Mouse (Mus musculus): ENCODE measurements around the gene Xrcc6. TPM values are rescaled to one million over a fixed set of nuclear protein-coding genes. Genes with fewer than 3 reads are reported as not detected.
A peak's percentile ranks its signal among the peaks of the same experiment; 100 is the strongest.
"Not testable (repeated sequence)": the region's sequence is repeated elsewhere in the genome, so short reads cannot be mapped to it uniquely, and the experiment has no call there.

Xrcc6 gene
- polyA plus RNA-seq, 1 experiment from 2014 or later, result 71.3 TPM

DNA sequence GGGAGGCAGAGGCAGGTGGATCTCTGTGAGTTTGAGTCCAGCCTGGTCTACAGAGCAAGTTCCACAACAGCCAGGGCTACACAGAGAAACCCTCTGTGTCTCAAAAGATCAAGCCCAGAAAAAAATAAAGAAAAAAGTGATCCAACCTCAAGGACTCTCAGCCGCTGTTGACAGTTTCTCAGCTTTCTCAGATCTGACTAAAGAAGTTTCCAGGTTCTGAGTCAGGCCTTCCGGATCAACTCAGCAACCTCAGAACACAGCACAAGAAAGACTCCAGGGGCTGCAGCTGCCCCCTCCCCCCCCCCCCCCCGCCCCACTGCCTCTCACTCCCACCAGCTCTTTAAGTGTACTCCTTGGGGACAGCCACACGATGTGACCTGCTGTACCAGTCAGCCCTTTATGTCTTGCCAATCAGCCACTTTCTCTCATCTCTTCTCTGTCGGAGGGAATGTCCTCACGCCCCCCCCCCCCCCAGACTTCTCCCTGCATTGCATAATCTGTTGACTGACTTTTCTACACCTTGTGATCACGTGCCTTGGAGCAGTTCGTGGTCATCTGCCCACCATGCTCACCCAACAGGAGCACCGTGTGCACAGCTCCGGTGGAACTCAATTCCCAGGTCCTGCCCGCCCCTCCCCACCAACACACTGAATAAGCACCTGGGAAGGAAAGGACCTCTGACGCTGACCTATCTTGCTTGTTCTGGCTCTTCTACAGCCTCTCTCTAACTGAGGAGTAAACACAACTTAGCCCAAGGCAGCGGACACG is 21.4 kb upstream of the Xrcc6 start:
- 74% methylated on average over 13 of the region's 14 CpGs for WGBS
- Histone ChIP-seq H3K4me1 (0 out of 2 replicates have a peak, but pooled peaks cover 8% of the 10 kb centered on the region), H3K9me3 (no peaks in the 10 kb centered on the region), H3K9ac (no peak overlapping the region), H3K27me3 (replicated peaks) (no peaks in the 10 kb centered on the region), H3K4me3 (no peak overlapping the region), H3K27ac (replicated peaks) (no peak overlapping the region), H3K4me2 (no peak overlapping the region), H3K36me3 (no peaks in the 10 kb centered on the region)
- no peak for ATAC-seq (ENCODE audit: extremely low read depth, insufficient number of reproducible peaks, low FRiP score, low TSS enrichment)

DNA sequence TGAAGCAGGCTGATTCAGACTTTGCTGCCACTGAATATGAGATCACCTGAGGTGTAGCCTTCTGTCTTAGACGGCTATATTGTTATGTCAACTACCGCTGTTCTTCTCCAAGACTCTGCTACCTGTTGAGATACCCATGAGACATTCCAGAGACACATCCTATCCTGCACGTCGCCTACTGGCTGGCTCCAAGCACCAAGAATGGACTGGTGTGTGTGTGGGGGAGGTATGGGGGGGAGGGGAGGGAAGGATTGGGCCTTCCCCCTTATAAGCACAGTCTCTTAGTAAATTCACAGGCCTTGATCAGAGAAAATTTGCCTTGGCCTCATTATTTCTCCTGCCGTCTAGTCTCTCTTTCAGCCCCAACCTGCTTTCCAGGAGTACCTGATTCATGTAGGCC is 19.8 kb upstream of the Xrcc6 start:
- no peaks in the 10 kb centered on the region for H3K36me3 ChIP-seq
- H3K4me1 ChIP-seq, result 0 out of 2 replicates have a peak, but pooled peaks cover 8% of the 10 kb centered on the region
- no peak overlapping the region for H3K4me2 ChIP-seq
- H3K4me3 ChIP-seq, result no peak overlapping the region
- no peaks in the 10 kb centered on the region for H3K27me3 ChIP-seq (replicated peaks)
- H3K27ac ChIP-seq (replicated peaks), result no peak overlapping the region
- no peak for ATAC-seq (ENCODE audit: extremely low read depth, insufficient number of reproducible peaks, low FRiP score, low TSS enrichment)
- 83% methylated on average over 5 of the region's 5 CpGs for WGBS
- no peak overlapping the region for H3K9ac ChIP-seq
- H3K9me3 ChIP-seq, result peaks cover 5% of the 10 kb centered on the region; the same call in 1 of the 2 replicates

DNA sequence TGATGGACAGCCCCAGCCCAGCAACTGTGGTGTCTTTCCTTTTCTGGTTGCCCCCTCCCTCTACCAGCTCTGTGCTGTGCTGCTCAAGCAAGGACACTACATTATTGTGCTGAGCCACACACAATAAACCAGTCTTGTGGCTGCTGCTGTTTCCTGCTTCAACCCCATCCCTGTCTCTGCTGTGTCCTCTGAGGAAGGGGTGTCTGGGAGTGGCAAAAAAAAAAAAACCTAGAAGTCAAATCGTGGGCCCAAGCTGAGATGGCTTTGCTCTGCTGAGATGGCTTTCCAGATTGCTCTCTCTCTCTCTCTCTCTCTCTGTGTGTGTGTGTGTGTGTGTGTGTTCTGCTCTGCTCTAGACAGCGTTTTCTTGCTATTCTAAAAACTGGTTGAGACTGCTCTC is 19.2 kb upstream of the Xrcc6 start:
- H3K9me3 ChIP-seq, result peaks cover 5% of the 10 kb centered on the region; the same call in 1 of the 2 replicates
- no peak overlapping the region for H3K4me2 ChIP-seq
- H3K27me3 ChIP-seq (replicated peaks), result no peaks in the 10 kb centered on the region
- no peak overlapping the region; the same call in 1 of the 2 replicates for H3K9ac ChIP-seq
- no peak overlapping the region for H3K27ac ChIP-seq (replicated peaks)
- no peaks in the 10 kb centered on the region for H3K36me3 ChIP-seq
- WGBS, result 43% methylated on average over 2 of the region's 2 CpGs
- H3K4me3 ChIP-seq, result no peak overlapping the region
- H3K4me1 ChIP-seq, result 0 out of 2 replicates have a peak, but pooled peaks cover 8% of the 10 kb centered on the region
- ATAC-seq (ENCODE audit: extremely low read depth, insufficient number of reproducible peaks, low FRiP score, low TSS enrichment), result no peak

DNA sequence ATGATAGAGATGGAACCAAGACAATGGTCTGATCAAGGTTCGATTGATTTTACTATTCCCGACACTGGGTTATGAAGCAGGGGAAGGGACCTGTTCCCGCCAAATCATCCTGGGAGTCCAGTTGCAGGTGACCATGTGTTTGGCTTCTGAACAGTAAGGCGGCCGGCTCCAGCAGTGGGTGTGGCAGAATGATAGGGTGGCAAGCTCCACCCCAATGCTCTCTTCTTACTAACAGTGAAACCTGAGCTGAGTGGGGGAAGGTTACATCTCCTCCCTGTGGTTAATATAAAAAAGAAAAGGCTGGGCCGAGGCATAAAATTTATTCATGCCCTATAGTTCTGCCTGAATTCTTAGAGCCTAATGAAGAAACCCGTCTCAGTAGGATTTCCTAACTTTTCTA is 18.5 kb upstream of the Xrcc6 start:
- WGBS, result 58% methylated on average over 7 of the region's 7 CpGs
- 0 out of 2 replicates have a peak, but pooled peaks cover 8% of the 10 kb centered on the region for H3K4me1 ChIP-seq
- no peak overlapping the region for H3K4me3 ChIP-seq
- H3K9ac ChIP-seq, result no peak overlapping the region
- ATAC-seq (ENCODE audit: extremely low read depth, insufficient number of reproducible peaks, low FRiP score, low TSS enrichment), result no peak
- no peak overlapping the region for H3K27ac ChIP-seq (replicated peaks)
- no peaks in the 10 kb centered on the region for H3K36me3 ChIP-seq
- no peaks in the 10 kb centered on the region for H3K27me3 ChIP-seq (replicated peaks)
- H3K9me3 ChIP-seq, result peaks cover 5% of the 10 kb centered on the region; the same call in 1 of the 2 replicates
- H3K4me2 ChIP-seq, result no peak overlapping the region

DNA sequence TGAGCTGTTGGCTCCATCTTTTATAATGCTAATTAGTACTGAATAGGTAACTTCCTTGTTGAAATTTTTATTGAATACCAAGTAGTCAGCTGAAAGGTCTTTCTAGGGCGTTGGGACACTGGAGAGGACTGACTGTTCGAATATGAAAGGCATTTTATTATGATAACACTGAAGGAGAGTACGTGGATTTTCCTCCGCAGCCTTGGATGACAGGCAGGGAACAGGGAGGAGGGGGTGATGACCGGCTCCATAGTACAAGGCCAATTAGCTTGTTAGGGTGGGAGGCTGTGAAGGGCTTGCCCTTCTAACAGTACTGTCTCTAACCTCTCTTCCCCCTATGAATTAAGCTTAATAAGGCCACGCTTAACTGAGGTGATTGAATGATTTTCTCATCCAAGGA is 18.0 kb upstream of the Xrcc6 start:
- not testable (repeated sequence) for H3K9ac ChIP-seq; H3K4me2 ChIP-seq; H3K4me3 ChIP-seq; H3K4me1 ChIP-seq; H3K27ac ChIP-seq (replicated peaks); H3K9me3 ChIP-seq; ATAC-seq (ENCODE audit: extremely low read depth, insufficient number of reproducible peaks, low FRiP score, low TSS enrichment); H3K36me3 ChIP-seq; H3K27me3 ChIP-seq (replicated peaks)
- WGBS, result 63% methylated on average over 6 of the region's 6 CpGs

DNA sequence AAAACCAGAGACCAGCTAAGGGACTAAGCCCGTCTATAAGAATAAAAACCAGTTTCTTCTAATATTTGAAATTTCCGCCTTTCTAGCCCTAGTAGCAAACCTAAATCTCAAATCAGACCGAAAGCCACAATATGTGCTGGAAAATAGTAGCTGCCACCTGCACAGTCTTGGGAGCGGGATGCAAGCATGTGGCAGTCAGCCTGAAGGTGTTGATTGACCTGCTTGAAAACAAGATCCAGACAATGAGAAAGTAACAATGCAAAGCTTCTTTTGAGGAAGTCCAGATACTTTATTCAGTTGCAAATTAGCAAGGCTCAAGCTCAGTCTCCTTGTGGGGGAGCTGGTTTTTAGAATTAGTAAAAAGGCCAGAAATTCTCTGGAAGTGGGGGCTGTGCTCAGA is 17.1 kb upstream of the Xrcc6 start:
- 84% methylated on average over 4 of the region's 4 CpGs for WGBS
- not testable (repeated sequence) for H3K27me3 ChIP-seq (replicated peaks); ATAC-seq (ENCODE audit: extremely low read depth, insufficient number of reproducible peaks, low FRiP score, low TSS enrichment)

DNA sequence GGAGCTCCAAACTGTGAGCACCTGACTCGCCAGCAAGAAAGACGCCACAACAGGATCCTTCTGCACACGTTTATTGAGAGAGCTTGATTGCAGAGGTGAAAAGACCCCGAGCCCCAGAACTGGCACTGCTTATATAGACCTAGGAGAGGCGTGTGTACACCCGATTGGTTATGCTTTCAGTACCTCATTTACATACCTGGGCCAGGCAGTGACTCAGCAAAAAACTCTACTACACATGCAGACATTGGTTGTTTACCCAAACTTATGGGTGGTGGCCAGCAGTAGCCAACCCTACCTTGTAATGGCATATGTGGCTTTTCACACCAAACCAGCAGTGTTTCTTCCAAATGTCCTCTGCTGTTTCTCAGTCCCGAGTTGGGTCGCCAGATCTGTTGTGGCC is 12.5 kb upstream of the Xrcc6 start:
- not testable (repeated sequence) for H3K4me2 ChIP-seq; H3K27ac ChIP-seq (replicated peaks); H3K4me3 ChIP-seq; H3K36me3 ChIP-seq; H3K9ac ChIP-seq; ATAC-seq (ENCODE audit: extremely low read depth, insufficient number of reproducible peaks, low FRiP score, low TSS enrichment); H3K27me3 ChIP-seq (replicated peaks); H3K4me1 ChIP-seq; H3K9me3 ChIP-seq
- 90% methylated on average over 8 of the region's 8 CpGs for WGBS

More for the DNA sequence above, 17.1 kb upstream of the Xrcc6 start:
- H3K9ac ChIP-seq; H3K9me3 ChIP-seq; H3K4me3 ChIP-seq; H3K4me2 ChIP-seq; H3K36me3 ChIP-seq; H3K27ac ChIP-seq (replicated peaks); H3K4me1 ChIP-seq: not testable (repeated sequence)

DNA sequence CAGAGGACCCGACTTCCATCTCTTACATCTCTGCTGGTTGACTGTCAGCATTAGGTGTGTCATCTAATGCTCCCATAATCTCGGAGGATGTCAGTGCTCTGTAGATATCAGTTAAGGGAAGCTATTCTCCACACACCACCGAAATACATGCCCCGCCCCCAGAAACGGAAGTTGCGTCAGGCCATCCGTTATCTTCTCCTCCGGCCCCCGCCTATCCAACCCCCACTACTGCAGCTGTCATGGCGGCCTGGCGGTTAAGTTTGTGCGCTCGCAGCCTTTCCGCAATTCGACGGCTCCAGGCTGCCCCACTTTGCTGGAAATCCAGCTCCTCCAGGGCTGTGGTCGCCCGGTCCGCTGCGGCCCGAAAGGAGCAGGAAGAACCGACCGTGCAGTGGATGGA is 7.3 kb upstream of the Xrcc6 start, which contains the start of gene 1700029P11Rik:
Gene 1700029P11Rik (plus strand): TSS at position 220 of the 400 bp plus-strand sequence.
- H3K4me3 ChIP-seq, result no peak within 1 kb of the TSS
- H3K27me3 ChIP-seq (replicated peaks), result no peaks in the 10 kb centered on the region
- H3K27ac ChIP-seq (replicated peaks), result no peak within 1 kb of the TSS
- H3K36me3 ChIP-seq, result no peaks in the 10 kb centered on the region
- H3K9me3 ChIP-seq, result no peaks in the 10 kb centered on the region
- H3K9ac ChIP-seq, result no peak within 1 kb of the TSS
- WGBS, result 90% methylated on average over 23 of the region's 23 CpGs
- ATAC-seq (ENCODE audit: extremely low read depth, insufficient number of reproducible peaks, low FRiP score, low TSS enrichment), result no peak
- H3K4me1 ChIP-seq, result no peaks in the 10 kb centered on the region
- H3K4me2 ChIP-seq, result no peak within 1 kb of the TSS

DNA sequence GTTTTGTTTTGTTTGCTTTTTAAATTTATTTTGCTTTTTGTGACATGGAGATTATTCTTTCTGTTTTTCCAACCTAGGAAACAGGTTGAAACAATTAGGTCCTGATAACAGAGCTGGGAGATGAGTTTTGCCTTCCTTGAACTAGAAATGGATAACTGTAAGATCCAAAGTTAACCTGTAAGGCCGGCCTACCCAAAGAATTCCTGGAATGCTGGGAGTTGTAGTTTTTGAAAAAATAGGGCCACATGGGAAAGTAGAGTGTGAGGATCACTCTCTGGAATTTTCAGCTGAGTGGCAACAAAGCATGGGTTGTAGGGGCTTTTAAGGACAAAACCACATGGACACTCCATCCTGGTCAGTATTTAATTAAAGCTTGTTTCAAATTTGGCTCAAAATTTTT is 5.5 kb upstream of the Xrcc6 start:
- H3K4me2 ChIP-seq, result no peak overlapping the region
- H3K4me3 ChIP-seq, result no peak overlapping the region
- H3K9ac ChIP-seq, result no peak overlapping the region
- ATAC-seq (ENCODE audit: extremely low read depth, insufficient number of reproducible peaks, low FRiP score, low TSS enrichment), result no peak
- H3K27me3 ChIP-seq (replicated peaks), result no peaks in the 10 kb centered on the region
- no peaks in the 10 kb centered on the region for H3K36me3 ChIP-seq
- no peaks in the 10 kb centered on the region for H3K9me3 ChIP-seq
- 40% methylated on average over 1 of the region's 1 CpGs for WGBS
- H3K4me1 ChIP-seq, result no peaks in the 10 kb centered on the region
- no peak overlapping the region for H3K27ac ChIP-seq (replicated peaks)

DNA sequence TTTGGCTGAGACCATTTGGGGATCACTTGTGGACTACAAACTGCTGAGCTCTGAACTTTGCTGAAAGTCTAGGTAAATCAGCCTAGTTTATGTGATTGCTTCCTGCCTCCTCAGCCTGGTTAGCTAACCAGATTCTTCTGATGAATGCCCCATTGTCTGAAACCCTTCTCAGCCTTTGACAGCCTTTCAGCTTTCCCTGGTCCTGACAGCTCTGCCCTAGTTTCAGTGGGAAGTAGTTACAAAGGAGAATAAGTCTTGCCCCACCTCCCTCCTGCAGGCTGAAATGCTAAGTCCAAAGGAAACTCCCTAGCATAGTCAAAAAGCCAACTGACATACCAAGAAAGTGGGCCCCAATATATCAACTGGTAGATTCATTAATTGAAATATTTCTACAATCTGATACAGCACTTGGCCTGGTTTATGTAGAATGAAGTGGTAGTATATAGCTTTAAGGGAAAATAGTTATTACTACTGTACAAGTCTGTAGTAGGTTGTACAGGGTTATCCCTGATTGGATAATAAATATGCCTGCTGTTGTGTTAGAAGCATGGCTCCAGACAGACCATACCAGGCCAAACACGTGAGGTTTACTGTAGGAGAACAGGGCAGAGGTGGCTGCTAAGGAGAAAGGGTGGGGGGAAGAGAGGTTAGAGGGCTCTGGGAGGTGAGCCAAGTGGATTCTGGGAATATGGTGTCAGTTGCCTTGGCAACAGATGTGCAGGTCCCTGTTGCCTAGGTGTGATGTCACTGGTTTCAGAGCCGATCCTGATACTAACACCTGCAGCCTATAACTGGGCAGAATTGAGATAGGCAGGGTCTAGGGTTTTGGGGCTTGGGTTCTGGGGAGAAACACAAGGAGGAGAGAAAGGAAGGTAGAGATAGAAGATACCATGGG is 2.1 kb upstream of the Xrcc6 start:
- Histone ChIP-seq H3K27me3 (replicated peaks) (no peaks in the 10 kb centered on the region), H3K4me2 (no peak overlapping the region), H3K4me3 (no peak overlapping the region), H3K9me3 (no peaks in the 10 kb centered on the region), H3K27ac (replicated peaks) (no peak overlapping the region), H3K36me3 (no peaks in the 10 kb centered on the region), H3K4me1 (peaks cover 14% of the 10 kb centered on the region), H3K9ac (no peak overlapping the region)
- 58% methylated on average over 2 of the region's 2 CpGs for WGBS
- no peak for ATAC-seq (ENCODE audit: extremely low read depth, insufficient number of reproducible peaks, low FRiP score, low TSS enrichment)

DNA sequence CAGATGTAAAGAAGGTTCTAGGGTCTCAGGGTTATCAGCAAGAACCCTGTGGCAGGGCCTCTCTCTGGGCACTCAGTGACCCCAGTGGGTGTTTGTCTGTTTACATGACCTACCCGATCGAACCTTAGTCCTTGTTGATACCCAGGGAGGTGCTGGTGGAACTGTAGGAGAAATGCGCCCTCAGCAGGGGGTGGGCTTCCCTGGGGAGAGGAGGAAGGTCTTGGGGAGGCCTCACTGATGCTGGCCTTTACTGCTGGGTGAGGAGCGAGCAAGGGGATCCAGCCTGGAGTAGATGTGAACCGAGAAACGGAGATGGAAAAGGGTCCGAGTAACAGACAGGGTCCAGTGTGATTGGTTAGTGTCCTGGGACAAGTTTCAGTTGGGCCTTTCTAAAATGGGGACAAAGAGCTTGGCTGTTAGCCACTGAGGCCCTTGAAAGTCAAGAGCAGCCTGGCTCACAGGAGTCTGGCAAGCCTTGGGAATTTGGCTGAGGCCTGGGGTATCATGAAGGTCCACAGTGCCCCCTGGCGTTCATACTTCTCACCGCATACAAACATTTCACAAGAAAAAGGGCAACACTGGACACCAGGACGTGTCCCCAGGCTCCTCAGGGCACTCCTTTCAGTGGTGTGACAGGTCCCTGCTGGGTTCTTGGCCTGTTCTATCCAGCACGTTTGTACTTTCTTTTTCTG is 1.9 kb downstream of the Xrcc6 start:
- peak overlapping the region; percentile 23 for H3K4me2 ChIP-seq
- no peak overlapping the region for H3K4me3 ChIP-seq
- H3K4me1 ChIP-seq, result peaks cover 28% of the 10 kb centered on the region
- ATAC-seq (ENCODE audit: extremely low read depth, insufficient number of reproducible peaks, low FRiP score, low TSS enrichment), result no peak
- H3K36me3 ChIP-seq, result peaks cover 20% of the 10 kb centered on the region
- no peaks in the 10 kb centered on the region for H3K9me3 ChIP-seq
- H3K27ac ChIP-seq (replicated peaks), result no peak overlapping the region
- 33% methylated on average over 11 of the region's 11 CpGs for WGBS
- H3K27me3 ChIP-seq (replicated peaks), result no peaks in the 10 kb centered on the region
- peak overlapping the region; percentile 51; the same call in 1 of the 2 replicates for H3K9ac ChIP-seq

Measured in heart, embryonic 13.5 days (tissue).